Mouse (Mus musculus) myocyte (in vitro differentiated cells): ENCODE data around the gene Crb2.

Experiments used
- CEBPB ChIP-seq: IDR thresholded peaks from 2 replicates; pipeline ENCODE4 v1.6.1; 2011; ENCODE audit warnings: mild to moderate bottlenecking, moderate library complexity; ENCODE audit not compliant: poor library complexity, insufficient read depth, severe bottlenecking
- E2F4 ChIP-seq: IDR thresholded peaks from one replicate; pipeline ENCODE4 v1.6.1; 2011; ENCODE audit warnings: mild to moderate bottlenecking, control low read depth, moderate library complexity; ENCODE audit not compliant: insufficient read depth
- MAX ChIP-seq: IDR thresholded peaks from one replicate; pipeline ENCODE4 v1.6.1; 2011; ENCODE audit warnings: low read depth, mild to moderate bottlenecking, control low read depth
- MYOD1 ChIP-seq, 3 experiments: IDR thresholded peaks; one replicate each; pipeline ENCODE4 v1.6.1; 2011; ENCODE audit warnings: control low read depth in 2 of 3, low read depth in 2 of 3, mild to moderate bottlenecking in 2 of 3, moderate library complexity in 1 of 3; ENCODE audit not compliant: insufficient read length in 2 of 3, control insufficient read depth in 1 of 3
- MYOG ChIP-seq, 3 experiments: IDR thresholded peaks; one replicate each; pipeline ENCODE4 v1.6.1; 2011; ENCODE audit warnings: control low read depth in 2 of 3, low read depth in 2 of 3, mild to moderate bottlenecking in 2 of 3; ENCODE audit not compliant: insufficient read length in 2 of 3, control insufficient read depth in 1 of 3, insufficient read depth in 1 of 3
- POLR2A ChIP-seq: IDR thresholded peaks from one replicate; pipeline ENCODE4 v1.6.1; 2011; ENCODE audit warnings: low read depth, mild to moderate bottlenecking, control low read depth, moderate library complexity; ENCODE audit not compliant: insufficient read length
- POLR2AphosphoS2 ChIP-seq: IDR thresholded peaks from one replicate; pipeline ENCODE4 v1.6.1; 2011; ENCODE audit warnings: low read depth, control low read depth; ENCODE audit not compliant: insufficient read length
- REST ChIP-seq: IDR thresholded peaks from one replicate; pipeline ENCODE4 v1.6.1; 2011; ENCODE audit warnings: mild to moderate bottlenecking, control low read depth, moderate library complexity; ENCODE audit not compliant: insufficient read depth, insufficient read length
- SRF ChIP-seq: IDR thresholded peaks from one replicate; pipeline ENCODE4 v1.6.1; 2011; ENCODE audit warnings: low read depth; ENCODE audit not compliant: control insufficient read depth, insufficient read length
- TCF12 ChIP-seq: IDR thresholded peaks from one replicate; pipeline ENCODE4 v1.6.1; 2011; ENCODE audit warnings: mild to moderate bottlenecking, control low read depth; ENCODE audit not compliant: poor library complexity, insufficient read depth, severe bottlenecking
- TCF3 ChIP-seq: IDR thresholded peaks from one replicate; pipeline ENCODE4 v1.6.1; 2011; ENCODE audit warnings: low read depth, control low read depth; ENCODE audit not compliant: insufficient read length
- USF1 ChIP-seq: IDR thresholded peaks from one replicate; pipeline ENCODE4 v1.6.1; 2011; ENCODE audit warnings: low read depth, mild to moderate bottlenecking, control low read depth, moderate library complexity

GRCm38 (mm10) chr2:37764514-37764913 is 11.5 kb upstream of the Crb2 start:
- TF ChIP-seq CEBPB = no peak
- TF ChIP-seq POLR2A = no peak
- no peak for TF ChIP-seq REST
- no peak for TF ChIP-seq TCF12
- no peak for TF ChIP-seq MYOG (IDR thresholded peaks at IDR 0.05; ENCODE audit: control insufficient read depth in 1 of 3, insufficient read depth in 1 of 3, insufficient read length in 2 of 3, low read depth in 2 of 3)
- TF ChIP-seq POLR2AphosphoS2 = no peak
- no peak for TF ChIP-seq MYOD1 (IDR thresholded peaks at IDR 0.05; ENCODE audit: control insufficient read depth in 1 of 3, insufficient read length in 2 of 3, low read depth in 2 of 3)
- TF ChIP-seq E2F4 = no peak
- no peak for TF ChIP-seq USF1
- TF ChIP-seq MAX = no peak
- TF ChIP-seq SRF = no peak
- TF ChIP-seq TCF3 = no peak
